In genomic region chr10:128536266-128536940, GRCm38 (mm10) we compare ENCODE assay signal across 8 mouse cellular contexts. TPM values are rescaled to one million over a fixed set of nuclear protein-coding genes. Genes with fewer than 3 reads are reported as not detected.
DNase-seq lines count a peak whose midpoint lies in the region; ATAC-seq and TF ChIP-seq lines count a peak whose summit lies in the region.

No protein-coding gene starts in this region.

- H3K27ac ChIP-seq in bone marrow macrophage, adult 2 months (ENCODE audit: insufficient read depth, low read depth, low read length) = peak overlapping the region; percentile 97
- H3K27ac ChIP-seq in embryonic fibroblast, embryonic 13.5 days (ENCODE audit: insufficient read depth, low read length) = peak overlapping the region; percentile 29
- H3K27ac ChIP-seq in heart, embryonic 10.5 days = peak overlapping the region; percentile 78
- H3K27ac ChIP-seq in kidney, embryonic 14.5 days (ENCODE audit: low read depth, low read length) = peak overlapping the region; percentile 6; the same call in 1 of the 2 replicates
- H3K27ac ChIP-seq in limb, embryonic 15.5 days = peak overlapping the region; percentile 78
- H3K27ac ChIP-seq in midbrain, postnatal 0 days (ENCODE audit: low read depth, low read length) = no peak overlapping the region

- DNase-seq in heart, embryonic 10.5 days (ENCODE audit: low spot score) = peak; percentile 96
- DNase-seq in midbrain, postnatal 0 days (ENCODE audit: low spot score) = peak; percentile 90
- DNase-seq in spleen, postnatal 10 days (ENCODE audit: low spot score in 2 of 2) = peak; percentile 84 to 92

- H3K4me3 ChIP-seq in C2C12 (ENCODE audit: insufficient read depth, poor library complexity, severe bottlenecking) = no peak overlapping the region
- peak overlapping the region; percentile 35 for H3K4me3 ChIP-seq in bone marrow macrophage, adult 2 months (ENCODE audit: insufficient read depth, low read length)
- H3K4me3 ChIP-seq in embryonic fibroblast, embryonic 13.5 days (ENCODE audit: insufficient read depth, low read length) = no peak overlapping the region; the same call in 1 of the 2 replicates
- peak overlapping the region; percentile 41 for H3K4me3 ChIP-seq in heart, embryonic 10.5 days
- H3K4me3 ChIP-seq in kidney, embryonic 14.5 days (ENCODE audit: low read length) = peak overlapping the region; percentile 14; the same call in 1 of the 2 replicates
- H3K4me3 ChIP-seq in limb, embryonic 15.5 days = peak overlapping the region; percentile 25
- 0 out of 2 replicates have a peak overlapping the region, but pooled peaks have one; percentile 5 for H3K4me3 ChIP-seq in midbrain, postnatal 0 days (ENCODE audit: low read depth, low read length)

- 16% methylated on average over 18 of the region's 18 CpGs for WGBS in heart, embryonic 10.5 days
- WGBS in kidney, embryonic 14.5 days = 16% methylated on average over 18 of the region's 18 CpGs
- 14% methylated on average over 18 of the region's 18 CpGs for WGBS in limb, embryonic 15.5 days
- 15% methylated on average over 18 of the region's 18 CpGs for WGBS in midbrain, postnatal 0 days

- no peaks in the 10 kb centered on the region for H3K9me3 ChIP-seq in heart, embryonic 10.5 days
- H3K9me3 ChIP-seq in kidney, embryonic 14.5 days (ENCODE audit: control insufficient read depth, low read length) = no peaks in the 10 kb centered on the region
- H3K9me3 ChIP-seq in limb, embryonic 15.5 days = no peaks in the 10 kb centered on the region
- no peaks in the 10 kb centered on the region for H3K9me3 ChIP-seq in midbrain, postnatal 0 days (ENCODE audit: low read length)

- peak; percentile 76 for TF ChIP-seq CTCF in C2C12 (IDR thresholded peaks at IDR 0.05; ENCODE audit: control insufficient read depth, insufficient read depth, insufficient read length)
- TF ChIP-seq CTCF in bone marrow macrophage, adult 2 months (IDR thresholded peaks at IDR 0.05; ENCODE audit: low read depth, low read length) = peak; percentile 67
- TF ChIP-seq CTCF in embryonic fibroblast, embryonic 13.5 days (IDR thresholded peaks at IDR 0.05; ENCODE audit: borderline replicate concordance, insufficient read depth, low read length) = peak; percentile 49; the same call in 1 of the 2 replicates
- peak; percentile 93 for TF ChIP-seq CTCF in midbrain, postnatal 0 days (IDR thresholded peaks at IDR 0.05)

- ATAC-seq in kidney, embryonic 14.5 days (ENCODE audit: low FRiP score, low TSS enrichment) = peak; percentile 87
- ATAC-seq in limb, embryonic 15.5 days (ENCODE audit: insufficient number of reproducible peaks, low FRiP score, low TSS enrichment, low read depth) = peak; percentile 88
- peak; percentile 63; the same call in 1 of the 2 replicates for ATAC-seq in midbrain, postnatal 0 days (ENCODE audit: low FRiP score)

- peaks cover 19% of the 10 kb centered on the region for H3K4me1 ChIP-seq in bone marrow macrophage, adult 2 months (ENCODE audit: control insufficient read depth, insufficient read depth, low read length)
- H3K4me1 ChIP-seq in embryonic fibroblast, embryonic 13.5 days (ENCODE audit: control insufficient read depth, insufficient read depth, low read length) = no peaks in the 10 kb centered on the region
- H3K4me1 ChIP-seq in heart, embryonic 10.5 days = no peaks in the 10 kb centered on the region
- no peaks in the 10 kb centered on the region for H3K4me1 ChIP-seq in kidney, embryonic 14.5 days (ENCODE audit: control insufficient read depth, insufficient read depth, low read length)
- peaks cover 7% of the 10 kb centered on the region; the same call in 1 of the 2 replicates for H3K4me1 ChIP-seq in limb, embryonic 15.5 days
- no peaks in the 10 kb centered on the region for H3K4me1 ChIP-seq in midbrain, postnatal 0 days (ENCODE audit: insufficient read depth, low read length)

- no peaks in the 10 kb centered on the region for H3K79me3 ChIP-seq in C2C12 (ENCODE audit: low read depth)

- TF ChIP-seq POLR2A in bone marrow macrophage, adult 2 months (IDR thresholded peaks at IDR 0.05; ENCODE audit: borderline replicate concordance, low read depth, low read length) = no peak
- peak; percentile 25; the same call in 1 of the 2 replicates for TF ChIP-seq POLR2A in embryonic fibroblast, embryonic 13.5 days (IDR thresholded peaks at IDR 0.05; ENCODE audit: low read depth, low read length)

- H3K79me2 ChIP-seq in C2C12 (ENCODE audit: control insufficient read depth, insufficient read depth) = no peaks in the 10 kb centered on the region

- peak overlapping the region; percentile 48 for H3ac ChIP-seq in C2C12 (ENCODE audit: control insufficient read depth, insufficient read length, low read depth)

- no peak overlapping the region; the same call in 1 of the 2 replicates for H3K9ac ChIP-seq in kidney, embryonic 14.5 days (ENCODE audit: low read depth, low read length)
- no peak overlapping the region for H3K9ac ChIP-seq in limb, embryonic 15.5 days
- H3K9ac ChIP-seq in midbrain, postnatal 0 days (replicated peaks; ENCODE audit: low read length, poor library complexity, severe bottlenecking) = no peak overlapping the region

- H3K36me3 ChIP-seq in C2C12 (ENCODE audit: control insufficient read depth, insufficient read depth) = no peaks in the 10 kb centered on the region
- H3K36me3 ChIP-seq in heart, embryonic 10.5 days = 0 out of 2 replicates have a peak, but pooled peaks cover under 1% of the 10 kb centered on the region
- H3K36me3 ChIP-seq in kidney, embryonic 14.5 days (ENCODE audit: control insufficient read depth, insufficient read depth, low read length) = no peaks in the 10 kb centered on the region
- no peaks in the 10 kb centered on the region for H3K36me3 ChIP-seq in limb, embryonic 15.5 days
- H3K36me3 ChIP-seq in midbrain, postnatal 0 days (ENCODE audit: insufficient read depth, low read length) = no peaks in the 10 kb centered on the region

- H3K4me2 ChIP-seq in kidney, embryonic 14.5 days (replicated peaks; ENCODE audit: low read depth, low read length) = peak overlapping the region; percentile 33
- peak overlapping the region; percentile 36 for H3K4me2 ChIP-seq in limb, embryonic 15.5 days
- H3K4me2 ChIP-seq in midbrain, postnatal 0 days (ENCODE audit: low read depth, low read length, poor library complexity, severe bottlenecking) = peak overlapping the region; percentile 31

- no peaks in the 10 kb centered on the region for H3K27me3 ChIP-seq in C2C12 (ENCODE audit: control insufficient read depth, insufficient read depth, insufficient read length)
- H3K27me3 ChIP-seq in heart, embryonic 10.5 days (ENCODE audit: insufficient read depth, poor library complexity, severe bottlenecking) = no peaks in the 10 kb centered on the region
- H3K27me3 ChIP-seq in kidney, embryonic 14.5 days (ENCODE audit: control insufficient read depth, insufficient read depth, low read length) = no peaks in the 10 kb centered on the region
- no peaks in the 10 kb centered on the region for H3K27me3 ChIP-seq in limb, embryonic 15.5 days
- no peaks in the 10 kb centered on the region for H3K27me3 ChIP-seq in midbrain, postnatal 0 days (ENCODE audit: insufficient read depth, low read length)

RNA-seq across cellular contexts. Expression of gene Esyt1, which starts 10.7 kb away (rescaled TPM):
- 120 TPM for polyA plus RNA-seq in C2C12 (2012; fragmentation: generic; extraction: Trizol)
- 179 and 197 TPM in 2 replicates for polyA plus RNA-seq in bone marrow macrophage, adult 2 months (2012; ENCODE audit: insufficient read depth, insufficient read length, missing spikeins)
- 75.2 and 83.3 TPM in 2 replicates for polyA plus RNA-seq in embryonic fibroblast, embryonic 13.5 days (2011; ENCODE audit: insufficient read length, low read depth, missing spikeins)
- 17.8 and 20.3 TPM in 2 replicates for polyA plus RNA-seq in heart, embryonic 10.5 days (2016; fragmentation: Nextera tagmentation; extraction: Ambion mirVana)
- polyA plus RNA-seq in kidney, embryonic 14.5 days (2014; fragmentation: Nextera tagmentation; extraction: Ambion mirVana) = 9.9 and 16.1 TPM in 2 replicates
- polyA plus RNA-seq in limb, embryonic 15.5 days (2015; fragmentation: Nextera tagmentation; extraction: Ambion mirVana) = 42.8 and 44.9 TPM in 2 replicates
- 16.2 and 16.6 TPM in 2 replicates for total RNA-seq in midbrain, postnatal 0 days (2014; rRNA removed)
- polyA plus RNA-seq in midbrain, postnatal 0 days (2015; fragmentation: Nextera tagmentation; extraction: Ambion mirVana) = 7.3 and 7.4 TPM in 2 replicates

RNA-seq across cellular contexts. Expression of gene Zc3h10, which starts 11.2 kb away (rescaled TPM):
- 13.0 TPM for polyA plus RNA-seq in C2C12 (2012; fragmentation: generic; extraction: Trizol)
- polyA plus RNA-seq in bone marrow macrophage, adult 2 months (2012; ENCODE audit: insufficient read depth, insufficient read length, missing spikeins) = 9.6 and 15.4 TPM in 2 replicates
- 4.7 and 6.0 TPM in 2 replicates for polyA plus RNA-seq in embryonic fibroblast, embryonic 13.5 days (2011; ENCODE audit: insufficient read length, low read depth, missing spikeins)
- polyA plus RNA-seq in heart, embryonic 10.5 days (2016; fragmentation: Nextera tagmentation; extraction: Ambion mirVana) = 11.2 and 12.8 TPM in 2 replicates
- polyA plus RNA-seq in kidney, embryonic 14.5 days (2014; fragmentation: Nextera tagmentation; extraction: Ambion mirVana) = 11.3 and 13.5 TPM in 2 replicates
- 13.2 and 15.4 TPM in 2 replicates for polyA plus RNA-seq in limb, embryonic 15.5 days (2015; fragmentation: Nextera tagmentation; extraction: Ambion mirVana)
- 20.6 and 30.3 TPM in 2 replicates for total RNA-seq in midbrain, postnatal 0 days (2014; rRNA removed)
- polyA plus RNA-seq in midbrain, postnatal 0 days (2015; fragmentation: Nextera tagmentation; extraction: Ambion mirVana) = 12.0 and 12.5 TPM in 2 replicates

RNA-seq across cellular contexts. Expression of gene Rpl41, which starts 12.7 kb away (rescaled TPM):
- 13,760 TPM for polyA plus RNA-seq in C2C12 (2012; fragmentation: generic; extraction: Trizol)
- polyA plus RNA-seq in bone marrow macrophage, adult 2 months (2012; ENCODE audit: insufficient read depth, insufficient read length, missing spikeins) = 2,460 and 2,819 TPM in 2 replicates
- 2,862 and 3,188 TPM in 2 replicates for polyA plus RNA-seq in embryonic fibroblast, embryonic 13.5 days (2011; ENCODE audit: insufficient read length, low read depth, missing spikeins)
- polyA plus RNA-seq in heart, embryonic 10.5 days (2016; fragmentation: Nextera tagmentation; extraction: Ambion mirVana) = 2,301 and 2,407 TPM in 2 replicates
- 4,683 and 5,796 TPM in 2 replicates for polyA plus RNA-seq in kidney, embryonic 14.5 days (2014; fragmentation: Nextera tagmentation; extraction: Ambion mirVana)
- polyA plus RNA-seq in limb, embryonic 15.5 days (2015; fragmentation: Nextera tagmentation; extraction: Ambion mirVana) = 3,349 and 4,229 TPM in 2 replicates
- total RNA-seq in midbrain, postnatal 0 days (2014; rRNA removed) = 772 and 807 TPM in 2 replicates
- 2,464 and 2,473 TPM in 2 replicates for polyA plus RNA-seq in midbrain, postnatal 0 days (2015; fragmentation: Nextera tagmentation; extraction: Ambion mirVana)

RNA-seq across cellular contexts. Expression of gene Pa2g4, which starts 29.4 kb away (rescaled TPM):
- 232 TPM for polyA plus RNA-seq in C2C12 (2012; fragmentation: generic; extraction: Trizol)
- polyA plus RNA-seq in bone marrow macrophage, adult 2 months (2012; ENCODE audit: insufficient read depth, insufficient read length, missing spikeins) = 70.1 and 76.0 TPM in 2 replicates
- polyA plus RNA-seq in embryonic fibroblast, embryonic 13.5 days (2011; ENCODE audit: insufficient read length, low read depth, missing spikeins) = 146 and 152 TPM in 2 replicates
- 168 and 225 TPM in 2 replicates for polyA plus RNA-seq in heart, embryonic 10.5 days (2016; fragmentation: Nextera tagmentation; extraction: Ambion mirVana)
- 237 and 254 TPM in 2 replicates for polyA plus RNA-seq in kidney, embryonic 14.5 days (2014; fragmentation: Nextera tagmentation; extraction: Ambion mirVana)
- polyA plus RNA-seq in limb, embryonic 15.5 days (2015; fragmentation: Nextera tagmentation; extraction: Ambion mirVana) = 194 and 209 TPM in 2 replicates
- total RNA-seq in midbrain, postnatal 0 days (2014; rRNA removed) = 78.0 and 82.4 TPM in 2 replicates
- polyA plus RNA-seq in midbrain, postnatal 0 days (2015; fragmentation: Nextera tagmentation; extraction: Ambion mirVana) = 107 and 110 TPM in 2 replicates

RNA-seq across cellular contexts. Expression of gene Myl6b, which starts 37.9 kb away (rescaled TPM):
- polyA plus RNA-seq in C2C12 (2012; fragmentation: generic; extraction: Trizol) = 16.7 TPM
- 2.5 and 3.9 TPM in 2 replicates for polyA plus RNA-seq in bone marrow macrophage, adult 2 months (2012; ENCODE audit: insufficient read depth, insufficient read length, missing spikeins)
- 9.4 and 10.6 TPM in 2 replicates for polyA plus RNA-seq in embryonic fibroblast, embryonic 13.5 days (2011; ENCODE audit: insufficient read length, low read depth, missing spikeins)
- 3.2 and 4.0 TPM in 2 replicates for polyA plus RNA-seq in heart, embryonic 10.5 days (2016; fragmentation: Nextera tagmentation; extraction: Ambion mirVana)
- polyA plus RNA-seq in kidney, embryonic 14.5 days (2014; fragmentation: Nextera tagmentation; extraction: Ambion mirVana) = 3.2 and 3.5 TPM in 2 replicates
- 4.7 and 7.4 TPM in 2 replicates for polyA plus RNA-seq in limb, embryonic 15.5 days (2015; fragmentation: Nextera tagmentation; extraction: Ambion mirVana)
- total RNA-seq in midbrain, postnatal 0 days (2014; rRNA removed) = 24.6 and 28.6 TPM in 2 replicates
- 4.9 and 5.4 TPM in 2 replicates for polyA plus RNA-seq in midbrain, postnatal 0 days (2015; fragmentation: Nextera tagmentation; extraction: Ambion mirVana)

Comparison
In these comparisons a context has a peak if more than half of its experiments do, and no peak if none do; other contexts are left out.
1. H3K4me3 ChIP-seq: peak in bone marrow macrophage, adult 2 months (single experiment), heart, embryonic 10.5 days (single experiment), kidney, embryonic 14.5 days (single experiment), limb, embryonic 15.5 days (single experiment) and midbrain, postnatal 0 days (single experiment); none in C2C12 (single experiment) and embryonic fibroblast, embryonic 13.5 days (single experiment).
2. Peak in every context shown above with its lines, with median percentiles within 50 percentile points of each other: CTCF ChIP-seq, DNase-seq, ATAC-seq and H3K4me2 ChIP-seq.